Mouse (Mus musculus): ENCODE measurements around the gene Tubal3.
"Not testable (repeated sequence)": the region's sequence is repeated elsewhere in the genome, so short reads cannot be mapped to it uniquely, and the experiment has no call there.

Tubal3 gene

GRCm38 (mm10) chr13:3917571-3918311 lies at the start of gene Tubal3, which contains the start of gene Net1:
TSS of gene Tubal3 (plus strand) at chr13:3918274.
TSS of gene Net1 (minus strand) at chr13:3918220.
- DNase-seq: peak; percentile 88 to 92

- no peak for DNase-seq
Observed at GRCm38 (mm10) chr13:3869901-3870300, 48.2 kb upstream of the Tubal3 start.

- DNase-seq: no peak
Observed at GRCm38 (mm10) chr13:3872832-3873231, 45.2 kb upstream of the Tubal3 start.

GRCm38 (mm10) chr13:3876448-3876847 lies 41.6 kb upstream of the Tubal3 start:
- DNase-seq: no peak

- no peak for DNase-seq
Observed at GRCm38 (mm10) chr13:3877185-3877584, 40.9 kb upstream of the Tubal3 start.

GRCm38 (mm10) chr13:3877679-3878220 lies 40.3 kb upstream of the Tubal3 start:
- DNase-seq: no peak

- DNase-seq: no peak
Observed at GRCm38 (mm10) chr13:3886663-3887062, 31.4 kb upstream of the Tubal3 start.

- DNase-seq: no peak
Observed at GRCm38 (mm10) chr13:3889111-3889510, 29.0 kb upstream of the Tubal3 start.

- no peak for DNase-seq
Observed at GRCm38 (mm10) chr13:3890061-3890460, 28.0 kb upstream of the Tubal3 start.

GRCm38 (mm10) chr13:3891479-3892087 lies 26.5 kb upstream of the Tubal3 start:
- DNase-seq: no peak

GRCm38 (mm10) chr13:3892601-3893000 lies 25.5 kb upstream of the Tubal3 start:
- no peak for DNase-seq

- peak; percentile 93 to 94 for DNase-seq
Observed at GRCm38 (mm10) chr13:3893126-3893734, 24.8 kb upstream of the Tubal3 start.

GRCm38 (mm10) chr13:3894549-3894948 lies 23.5 kb upstream of the Tubal3 start:
- DNase-seq: no peak

GRCm38 (mm10) chr13:3895397-3895980 lies 22.6 kb upstream of the Tubal3 start:
- no peak for DNase-seq

GRCm38 (mm10) chr13:3896032-3896431 lies 22.0 kb upstream of the Tubal3 start:
- no peak for DNase-seq

- DNase-seq: peak; percentile 49 to 62
Observed at GRCm38 (mm10) chr13:3896913-3897312, 21.2 kb upstream of the Tubal3 start.

- not testable (repeated sequence) for DNase-seq
Observed at GRCm38 (mm10) chr13:3898202-3898601, 19.9 kb upstream of the Tubal3 start.

GRCm38 (mm10) chr13:3899301-3899700 lies 18.8 kb upstream of the Tubal3 start:
- no peak for DNase-seq

- no peak for DNase-seq
Observed at GRCm38 (mm10) chr13:3907151-3907696, 10.8 kb upstream of the Tubal3 start.

- no peak for DNase-seq
Observed at GRCm38 (mm10) chr13:3908262-3908661, 9.8 kb upstream of the Tubal3 start.

- no peak for DNase-seq
Observed at GRCm38 (mm10) chr13:3910356-3910755, 7.7 kb upstream of the Tubal3 start.

- no peak for DNase-seq
Observed at GRCm38 (mm10) chr13:3913504-3913903, 4.6 kb upstream of the Tubal3 start.

- no peak for DNase-seq
Observed at GRCm38 (mm10) chr13:3924483-3924882, 6.4 kb downstream of the Tubal3 start.
